Mouse (Mus musculus) adrenal gland, postnatal 25 days (tissue): ENCODE measurements at regions not wholly inside any gene's neighbourhood (a gene's known extent, or its start where the extent isn't known, plus 50 kb on each side); places are given as distances from the start of the nearest gene placed in this dataset.
A peak's percentile ranks its signal among the peaks of the same experiment; 100 is the strongest.

Source experiments
- DNase-seq: peaks from one replicate; pipeline ENCODE4 v3.0.0; 2021; ENCODE audit warnings: mixed read lengths

GRCm38 (mm10) chr17:66259697-66260096, 136.4 kb downstream of the Ddx11 start:
- no peak for DNase-seq

- no peak for DNase-seq
Observed at GRCm38 (mm10) chr17:66262681-66263240, 139.4 kb downstream of the Ddx11 start.

- DNase-seq = no peak
Observed at GRCm38 (mm10) chr17:66263405-66263804, 140.1 kb downstream of the Ddx11 start.

DNA sequence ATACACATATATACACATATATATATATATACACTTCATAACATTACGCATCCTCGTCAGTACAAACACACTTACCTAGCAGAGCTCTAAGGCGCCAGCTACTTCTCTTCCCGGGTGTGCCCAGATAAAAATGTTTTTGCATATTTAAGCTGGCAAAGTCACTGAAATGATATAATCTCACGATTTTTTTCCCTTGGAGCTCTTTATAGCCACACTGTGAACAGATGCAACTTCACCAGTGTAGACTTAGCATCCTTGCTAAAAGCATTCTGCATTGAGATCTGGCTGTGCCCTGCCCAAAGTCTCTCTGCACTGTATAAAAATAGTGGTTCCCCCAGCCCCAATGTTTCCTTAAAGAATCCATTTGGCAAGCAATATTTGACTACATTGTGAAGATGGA, 143.5 kb downstream of the Ddx11 start:
- no peak for DNase-seq

GRCm38 (mm10) chr17:66267831-66268230, 144.5 kb downstream of the Ddx11 start:
- no peak for DNase-seq

DNA sequence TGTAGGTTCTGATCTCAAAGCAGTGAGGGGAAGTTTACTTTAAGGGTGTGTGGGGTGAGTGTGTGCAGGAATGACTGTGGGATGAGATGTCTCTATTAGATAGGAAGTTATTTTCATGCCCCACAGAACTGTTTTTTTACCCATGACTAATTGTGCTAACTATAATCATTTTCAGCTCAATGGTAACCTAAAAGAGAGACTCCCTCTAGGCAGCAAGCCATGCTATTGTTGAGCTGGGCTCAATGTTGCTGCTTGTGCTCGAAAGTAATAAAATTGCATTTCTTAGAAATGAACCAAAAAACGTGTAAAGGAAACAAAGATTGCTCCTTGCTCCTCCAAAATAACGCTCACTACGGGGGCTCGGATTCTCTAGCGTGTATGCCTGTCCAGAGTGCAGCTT, 146.2 kb downstream of the Ddx11 start:
- DNase-seq = no peak

- DNase-seq = no peak
Observed at GRCm38 (mm10) chr17:66271906-66272305, 148.6 kb downstream of the Ddx11 start.

DNA sequence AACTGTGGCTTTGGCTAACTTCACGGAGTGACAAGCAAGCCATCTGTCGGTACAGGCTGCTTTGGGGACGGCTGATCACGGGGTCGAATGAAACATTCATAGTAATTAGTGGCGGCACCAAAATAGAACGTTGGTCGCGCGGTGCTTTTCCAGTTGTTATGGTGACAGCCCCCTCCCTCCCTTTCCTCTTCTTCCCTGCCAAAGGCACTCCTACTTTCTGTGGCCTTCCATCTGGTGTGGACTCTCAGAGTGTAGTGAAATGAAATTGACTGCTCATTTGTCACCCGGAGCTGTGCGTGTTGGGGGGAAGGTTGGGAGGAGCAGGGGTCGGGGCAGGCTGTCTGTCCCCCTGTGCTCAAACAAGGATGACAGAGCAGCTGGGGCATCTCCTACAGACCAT, 153.5 kb downstream of the Ddx11 start:
- DNase-seq = peak; percentile 7

GRCm38 (mm10) chr17:66278037-66278436, 154.7 kb downstream of the Ddx11 start:
- DNase-seq = no peak

- no peak for DNase-seq
Observed at GRCm38 (mm10) chr17:66285295-66285694, 162.0 kb downstream of the Ddx11 start.
